Mouse (Mus musculus): ENCODE measurements around the gene Card9. TPM values are rescaled to one million over a fixed set of nuclear protein-coding genes. Genes with fewer than 3 reads are reported as not detected.
A peak's percentile ranks its signal among the peaks of the same experiment; 100 is the strongest.
"Not testable (repeated sequence)": the region's sequence is repeated elsewhere in the genome, so short reads cannot be mapped to it uniquely, and the experiment has no call there.

Gene Card9
- 1 to 10 TPM; 1.9 to 2.0 TPM for total RNA-seq (2021)
- long read RNA-seq, experiment 1, partial matches to known transcripts, result 0 of 1 reads
- long read RNA-seq, experiment 1, other reads (novel, unspliced or antisense), result 0 of 1 reads
- long read RNA-seq, experiment 2, partial matches to known transcripts, result 0 of 1 reads
- long read RNA-seq, experiment 2, other reads (novel, unspliced or antisense), result 1 of 1 reads

DNA sequence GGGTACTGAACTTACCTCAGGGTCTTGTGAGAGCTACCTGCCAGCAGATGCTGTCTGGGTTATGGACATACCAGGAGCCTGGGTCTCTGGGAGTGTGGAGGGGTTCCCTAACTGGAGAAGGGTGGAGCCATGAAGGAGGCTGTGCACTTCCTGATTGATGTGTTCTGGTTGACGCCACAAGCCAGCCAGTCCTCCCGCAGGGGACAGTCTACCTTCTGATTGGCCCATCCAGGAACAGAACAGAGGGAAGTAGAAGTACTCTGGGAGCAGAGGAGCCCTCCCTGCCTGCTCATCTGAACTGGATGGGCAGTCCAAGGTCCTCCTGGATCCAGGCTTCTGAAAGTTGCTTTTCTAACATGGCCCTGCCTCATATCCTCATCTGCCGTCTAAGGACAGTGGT, at the start of gene Card9:
Card9 (minus strand) TSS at position 147 of the 400 bp plus-strand sequence.
- no peak for DNase-seq (ENCODE audit: low spot score in 2 of 2)

DNA sequence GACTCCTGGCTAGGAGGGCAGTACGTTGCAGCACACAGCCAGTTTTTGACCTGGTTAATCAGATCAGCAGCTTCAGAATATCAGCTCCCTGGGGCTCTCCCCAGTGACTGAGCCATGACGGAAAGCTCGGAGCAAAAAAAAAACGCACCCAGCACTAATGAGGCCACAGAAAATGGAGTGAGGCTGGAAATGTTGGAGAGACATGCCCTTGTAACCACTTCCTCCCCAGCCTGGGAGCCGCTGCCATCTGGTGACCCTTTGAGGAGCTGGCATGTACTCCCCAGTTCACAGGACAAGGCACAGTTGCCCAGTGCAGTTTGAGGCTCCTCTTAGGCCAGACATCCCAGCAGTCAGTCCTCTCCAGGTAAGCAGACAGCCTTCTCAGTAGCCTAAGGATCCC, 49.4 kb upstream of the Card9 start:
- no peak for DNase-seq (ENCODE audit: low spot score in 2 of 2)

DNA sequence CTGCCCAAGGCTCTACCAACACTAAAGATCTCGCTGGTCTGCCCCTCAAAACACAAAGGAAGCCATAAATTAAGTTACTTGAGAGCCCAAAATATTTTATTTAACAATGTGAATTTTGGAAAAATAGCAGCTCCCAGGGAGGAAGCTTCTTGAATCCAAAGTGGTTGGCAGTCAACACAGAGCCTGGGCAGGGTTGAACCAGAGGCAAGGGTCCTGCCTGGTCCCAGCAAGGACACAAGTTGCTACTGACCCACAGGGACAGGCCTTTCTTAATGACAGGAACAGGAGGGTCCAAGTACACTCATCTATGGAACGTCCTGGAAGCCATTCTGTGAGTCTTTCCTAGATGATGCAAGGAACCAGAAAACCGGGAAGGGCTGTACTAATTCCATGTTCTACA, 48.6 kb upstream of the Card9 start:
- DNase-seq (ENCODE audit: low spot score in 2 of 2), result no peak

DNA sequence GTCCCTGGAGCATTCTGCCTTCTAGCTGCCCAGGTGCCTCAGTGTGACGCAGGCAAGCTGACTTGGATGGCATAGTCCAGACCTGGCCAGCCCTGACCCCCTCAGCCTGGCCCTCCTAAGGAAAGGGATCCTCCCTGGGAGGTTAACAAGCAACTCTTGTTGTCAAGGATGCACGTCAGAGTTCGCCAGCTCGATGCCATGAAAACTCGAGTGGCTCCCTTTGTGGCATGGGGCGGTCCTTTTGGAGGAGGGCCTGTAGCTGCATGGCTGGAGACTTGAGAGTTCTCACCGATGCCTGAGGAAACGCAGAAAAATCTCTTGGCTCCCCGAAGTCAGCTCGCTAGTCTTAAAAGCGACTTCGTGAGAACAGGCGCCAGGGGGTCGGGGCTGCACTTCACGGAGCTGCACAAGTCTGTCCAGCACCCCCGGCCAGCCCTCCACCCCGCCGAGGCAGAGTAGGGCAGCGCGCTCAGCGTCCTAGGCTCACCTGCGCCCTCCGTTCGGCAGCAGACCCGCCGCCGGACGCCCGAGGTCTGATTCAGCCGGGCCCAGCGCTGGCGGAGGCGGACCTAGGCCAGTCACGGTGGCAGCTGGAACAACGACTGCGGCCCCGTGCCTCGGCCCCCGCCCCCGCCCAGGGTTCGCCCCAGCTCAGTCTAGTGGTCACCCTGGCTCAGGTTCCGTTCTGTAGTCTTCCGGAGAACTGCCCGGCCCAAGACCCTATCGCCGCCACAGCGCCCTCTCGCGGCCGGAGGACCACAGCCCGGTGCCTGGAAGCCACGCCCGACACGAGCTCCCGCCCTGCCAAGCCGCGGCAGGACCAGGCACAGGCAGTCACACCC, 48.0 kb upstream of the Card9 start, which contains the start of gene Inpp5e:
Inpp5e (minus strand) TSS at position 689 of the 842 bp plus-strand sequence.
- DNase-seq (ENCODE audit: low spot score in 2 of 2), result peak; percentile 100

DNA sequence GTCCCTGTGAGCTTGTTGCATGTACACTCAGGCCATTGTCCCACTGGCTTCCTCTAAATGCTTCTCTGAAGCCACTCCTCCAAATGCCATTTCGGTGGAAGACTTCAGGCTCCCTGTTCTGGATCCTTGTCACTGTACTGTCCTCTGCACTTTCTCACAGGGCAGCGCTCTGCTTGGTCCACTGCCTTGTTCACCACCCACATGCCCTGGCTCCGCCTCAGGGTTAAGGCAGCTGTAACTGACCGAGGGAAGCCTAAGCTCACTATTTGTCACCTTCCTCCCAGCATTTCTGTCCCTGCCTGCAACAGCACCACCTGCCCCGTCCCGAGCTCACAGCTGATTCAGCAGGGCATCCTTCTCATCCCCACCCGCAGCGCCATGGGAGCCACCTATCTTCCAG, 42.6 kb upstream of the Card9 start:
- DNase-seq (ENCODE audit: low spot score in 2 of 2), result no peak

DNA sequence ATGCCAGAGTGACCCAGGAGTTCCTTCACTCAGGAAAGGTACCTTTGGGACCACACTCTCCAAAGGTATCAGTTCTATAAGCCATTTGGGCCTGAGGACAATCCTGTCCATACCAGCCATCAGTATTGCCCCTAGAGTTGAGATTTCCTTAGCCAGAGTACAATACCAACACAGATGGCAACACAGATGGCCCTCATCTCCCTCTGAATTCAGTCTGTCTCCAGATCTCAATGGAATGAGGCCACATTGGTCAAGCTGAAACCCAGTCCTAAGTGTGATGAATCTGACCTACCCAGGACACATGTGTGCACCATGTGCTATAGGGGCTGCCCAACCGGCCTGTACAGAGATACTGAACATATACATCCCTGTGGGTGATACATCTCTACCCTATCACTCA, 41.5 kb upstream of the Card9 start:
- no peak for DNase-seq (ENCODE audit: low spot score in 2 of 2)

DNA sequence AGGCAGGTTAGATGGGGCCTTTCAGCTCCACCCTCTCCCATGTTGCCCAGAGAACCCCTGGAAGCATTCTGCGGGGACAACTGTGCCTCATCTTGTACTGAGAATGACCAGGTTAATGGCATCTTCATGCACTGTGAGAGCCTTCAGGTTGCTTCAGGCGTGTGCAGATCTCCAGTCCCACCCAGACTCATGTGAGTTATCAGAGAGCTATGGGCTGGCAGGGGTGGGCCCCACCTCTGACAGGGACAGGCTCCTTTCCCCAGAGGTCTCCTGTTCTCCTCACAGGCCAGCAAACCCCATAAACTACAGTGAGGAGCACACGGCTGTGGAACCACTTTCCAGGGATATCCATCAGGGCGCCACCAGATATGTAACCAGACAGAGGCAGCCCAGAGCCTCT, 40.3 kb upstream of the Card9 start:
- DNase-seq (ENCODE audit: low spot score in 2 of 2), result no peak

DNA sequence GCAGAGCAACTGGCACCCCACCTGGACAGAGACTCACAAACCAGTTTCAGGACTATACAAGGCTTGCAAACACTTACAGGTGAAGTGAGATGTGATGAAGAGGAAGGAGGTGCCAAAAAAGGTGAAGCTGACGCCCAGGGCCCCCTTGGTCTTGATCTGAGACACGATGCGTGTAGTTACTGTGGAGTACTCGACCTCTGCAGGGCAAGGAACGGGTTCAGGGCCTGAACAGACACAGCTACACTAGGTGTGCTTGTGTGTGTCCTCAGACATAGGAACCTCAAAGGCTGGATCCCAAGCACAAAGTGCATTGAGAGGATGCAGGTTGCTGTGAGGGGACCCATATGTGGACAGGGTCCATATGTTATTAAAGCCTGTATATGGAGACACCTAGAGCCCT, 39.6 kb upstream of the Card9 start:
- no peak for DNase-seq (ENCODE audit: low spot score in 2 of 2)

DNA sequence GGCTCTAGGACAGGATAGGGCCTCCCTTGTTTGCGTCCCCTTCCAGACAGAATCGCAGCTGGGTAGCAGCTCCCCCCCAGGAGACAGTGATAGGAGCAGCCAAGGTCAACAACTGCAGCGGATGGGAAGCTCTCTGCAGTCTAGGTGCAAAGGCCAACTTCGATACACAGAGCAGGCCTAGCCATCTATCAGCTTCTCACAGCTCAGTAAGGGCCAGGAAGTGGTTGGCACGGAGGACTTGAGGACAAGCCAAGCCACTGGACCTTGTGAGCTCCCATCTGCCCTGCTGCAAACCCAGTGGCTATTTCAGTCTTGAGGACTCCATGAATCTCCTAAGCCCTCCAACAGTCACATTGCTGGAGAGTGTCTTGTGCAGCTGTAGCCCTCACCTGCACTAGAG, 38.9 kb upstream of the Card9 start:
- DNase-seq (ENCODE audit: low spot score in 2 of 2), result no peak

DNA sequence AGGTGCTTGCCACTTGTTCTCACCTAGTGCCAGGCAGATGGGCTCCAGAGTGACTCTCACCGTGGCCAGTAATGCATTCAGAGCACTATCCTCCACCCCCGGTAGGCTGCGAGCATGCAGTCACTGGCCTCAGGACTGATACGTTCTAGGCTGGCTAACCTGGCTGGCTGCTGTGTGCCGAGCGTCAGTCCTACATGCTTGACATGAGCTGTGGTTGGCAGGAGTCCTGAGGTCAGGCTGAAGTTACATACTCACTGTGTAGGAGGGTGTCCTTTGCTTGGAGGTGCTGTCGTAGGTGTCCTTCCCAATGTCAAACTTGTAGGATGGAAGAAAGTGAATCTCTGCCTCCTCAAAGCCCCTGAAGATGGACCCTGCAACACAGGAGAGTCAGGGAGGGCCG, 38.3 kb upstream of the Card9 start:
- DNase-seq (ENCODE audit: low spot score in 2 of 2), result no peak

DNA sequence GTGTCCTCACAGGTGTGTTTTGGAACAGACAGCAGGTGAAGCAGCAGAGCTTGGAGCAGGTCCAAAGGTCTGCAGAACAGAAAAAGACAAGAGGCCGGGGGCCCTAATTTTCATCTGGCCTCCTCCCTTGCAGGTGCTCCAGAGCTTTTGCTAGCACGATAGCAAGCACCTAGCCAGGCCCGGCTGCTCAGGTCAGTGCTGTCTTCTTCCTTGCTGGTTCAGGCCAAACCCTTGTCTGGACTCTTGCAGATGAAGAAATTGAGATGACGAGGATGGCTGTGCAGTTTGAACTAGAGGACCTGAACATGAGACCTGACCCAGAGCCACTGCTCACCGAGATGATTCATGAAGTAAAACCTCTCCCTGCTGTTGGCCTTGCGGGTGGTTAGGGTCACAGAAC, 30.9 kb upstream of the Card9 start:
- DNase-seq (ENCODE audit: low spot score in 2 of 2), result no peak

DNA sequence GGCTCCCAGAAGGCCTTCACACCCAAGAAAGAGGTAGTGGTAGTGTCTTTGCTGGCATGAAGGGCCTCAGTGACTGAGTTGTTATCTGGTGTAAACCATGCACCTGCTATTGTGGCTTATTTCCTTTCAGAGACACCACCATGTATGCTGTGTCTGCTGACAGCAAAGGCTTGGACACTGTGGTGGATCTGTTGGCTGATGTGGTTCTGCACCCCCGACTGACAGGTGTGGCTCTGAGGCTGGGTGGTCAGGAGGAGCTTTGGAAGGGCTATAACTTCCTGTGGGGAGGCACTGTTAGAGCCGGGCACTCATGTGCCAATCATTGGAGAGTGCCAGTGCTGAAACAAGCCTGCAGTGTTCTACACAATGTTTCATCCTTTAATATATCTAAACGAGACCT, 30.2 kb upstream of the Card9 start:
- no peak for DNase-seq (ENCODE audit: low spot score in 2 of 2)

DNA sequence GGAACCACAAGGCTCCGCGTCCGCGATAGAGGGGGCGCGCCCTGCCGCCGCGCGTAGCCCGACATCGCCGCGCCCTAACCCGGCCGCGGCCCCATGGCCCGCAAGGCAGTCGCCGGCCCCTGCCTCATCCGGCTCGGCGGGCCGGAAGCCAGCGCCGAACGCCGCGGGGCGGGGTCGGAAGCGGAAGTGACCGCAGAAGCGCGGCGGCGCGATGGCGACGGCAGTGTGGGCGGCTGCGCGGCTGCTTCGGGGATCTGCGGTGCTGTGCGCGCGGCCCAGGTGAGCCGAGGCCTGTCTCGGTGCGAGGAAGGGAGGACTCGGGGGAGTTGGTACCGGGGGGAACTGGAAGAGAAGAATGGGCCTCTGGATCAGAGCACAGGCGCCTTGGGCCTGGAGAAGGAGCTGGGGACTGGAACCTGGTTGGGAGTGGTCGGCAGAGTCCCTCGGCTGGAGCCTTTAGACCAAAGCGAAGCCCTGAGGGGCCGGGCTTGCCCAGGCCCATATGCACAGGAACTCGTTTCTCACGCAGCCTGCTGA, 28.5 kb upstream of the Card9 start, which contains the start of the genes Entr1 and Pmpca:
Entr1 (minus strand) TSS at position 163 of the 537 bp plus-strand sequence.
Pmpca (plus strand) TSS at position 186 of the 537 bp plus-strand sequence.
- DNase-seq (ENCODE audit: low spot score in 2 of 2), result peak; percentile 82 to 88

DNA sequence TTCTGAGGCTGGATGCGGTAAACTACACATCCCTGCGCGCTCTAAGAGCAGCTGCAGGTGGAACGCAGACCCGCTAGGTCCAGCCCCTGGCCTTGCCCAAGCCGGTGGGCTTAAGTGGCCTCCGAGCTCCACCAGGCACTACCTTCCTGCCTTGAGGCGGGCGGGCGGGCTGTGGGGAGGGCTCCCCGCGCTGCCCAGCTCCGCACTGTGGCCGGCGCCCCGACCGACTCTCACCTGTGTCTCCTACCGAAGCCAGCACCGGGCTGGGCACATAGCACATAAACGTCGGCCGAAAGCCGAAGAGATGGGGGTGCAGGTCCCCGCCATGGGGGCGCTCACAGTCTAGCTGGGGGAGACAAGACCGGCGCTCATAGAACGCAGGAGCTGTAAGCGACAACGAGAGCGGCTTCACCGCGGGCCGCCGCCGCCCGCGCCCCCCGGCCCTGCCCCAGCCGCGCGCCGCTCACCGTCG, 28.0 kb upstream of the Card9 start:
- DNase-seq (ENCODE audit: low spot score in 2 of 2), result peak in 1 of 2 experiments; percentile 44

DNA sequence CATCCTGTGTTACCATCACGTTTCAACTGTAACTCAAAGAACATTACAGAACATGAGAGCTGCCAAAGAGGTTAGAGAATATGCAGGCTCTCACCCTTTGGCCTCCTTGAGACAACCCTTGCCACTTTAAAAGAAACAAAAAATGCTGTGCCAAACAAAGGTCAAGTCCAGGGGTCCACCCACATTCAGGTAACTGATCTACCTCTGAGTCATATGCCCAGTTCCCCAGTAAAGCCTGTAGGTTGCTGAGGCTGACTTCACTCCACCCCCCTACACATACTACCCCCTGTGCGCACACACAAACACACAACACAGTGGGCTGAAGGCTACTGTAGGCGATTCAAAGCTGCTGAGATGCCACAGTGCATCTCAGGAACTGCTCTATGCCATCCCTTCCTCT, 27.0 kb upstream of the Card9 start:
- DNase-seq (ENCODE audit: low spot score in 2 of 2), result no peak

DNA sequence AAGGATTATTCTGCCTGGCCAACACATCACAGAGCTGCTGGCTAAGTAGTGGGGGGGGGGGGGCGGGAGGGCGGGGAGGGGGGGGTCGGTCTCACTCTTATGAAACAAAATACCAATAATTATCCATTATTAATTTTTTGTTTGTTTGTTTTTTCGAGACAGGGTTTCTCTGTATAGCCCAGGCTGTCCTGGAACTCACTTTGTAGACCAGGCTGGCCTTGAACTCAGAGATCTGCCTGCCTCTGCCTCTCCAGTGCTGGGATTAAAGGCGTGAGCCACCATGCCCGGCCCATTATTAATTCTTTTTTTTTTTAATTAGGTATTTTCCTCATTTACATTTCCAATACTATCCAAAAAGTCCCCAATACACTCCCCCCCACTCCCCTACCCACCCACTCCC, 20.2 kb upstream of the Card9 start:
- DNase-seq (ENCODE audit: low spot score in 2 of 2), result not testable (repeated sequence)

DNA sequence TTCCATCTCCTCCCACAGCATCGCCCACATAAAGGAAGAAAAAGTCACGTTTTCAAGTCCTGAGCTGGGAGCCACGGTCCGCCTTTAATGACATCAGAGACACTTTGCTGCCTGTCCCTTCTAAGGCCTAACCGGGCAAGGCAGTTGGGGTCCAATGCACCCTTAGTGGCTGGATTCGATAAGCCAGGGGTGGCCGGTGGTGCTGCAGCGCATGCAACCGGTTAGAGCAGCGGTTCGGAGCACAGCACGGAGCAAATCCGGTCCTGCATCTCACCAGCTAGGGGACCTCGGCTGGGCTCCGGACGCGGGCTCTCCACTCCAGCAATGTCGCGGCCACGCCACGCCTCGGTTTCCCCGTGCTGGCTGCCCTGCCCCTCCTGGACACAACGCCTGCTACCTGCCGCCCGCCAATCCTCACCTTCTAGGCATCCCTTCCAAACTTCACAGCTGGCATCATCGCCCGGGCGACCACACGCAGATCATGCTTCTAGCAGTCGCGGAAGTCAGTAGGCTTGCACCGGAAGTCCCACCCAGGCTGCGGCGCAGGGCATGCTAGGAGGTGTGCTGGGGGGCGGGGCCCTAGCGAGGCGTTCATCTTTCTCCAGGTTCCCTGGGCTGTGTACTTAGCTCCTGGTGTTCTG, 19.5 kb upstream of the Card9 start, which contains the start of gene Snapc4:
Snapc4 (minus strand) TSS at position 523 of the 641 bp plus-strand sequence.
- DNase-seq (ENCODE audit: low spot score in 2 of 2), result peak; percentile 77

DNA sequence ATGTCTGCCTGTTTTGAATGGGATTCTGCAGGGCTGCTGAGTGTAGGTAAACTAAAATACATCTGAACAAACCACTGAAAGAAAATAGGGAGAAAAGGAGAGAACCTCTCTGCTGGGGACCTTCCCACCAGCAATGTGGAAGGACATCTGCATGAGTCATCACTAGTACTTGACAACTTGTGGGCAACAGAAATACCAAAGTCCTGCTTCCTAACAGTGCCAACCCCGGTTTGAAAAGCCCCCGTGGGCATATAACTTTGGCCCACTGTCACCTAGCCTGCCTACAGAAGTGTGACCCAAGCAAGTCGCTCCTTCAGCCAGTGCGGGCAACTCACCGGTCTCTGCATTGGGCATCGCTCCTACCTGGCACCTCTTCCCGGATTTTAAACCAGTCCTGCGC, 11.7 kb upstream of the Card9 start:
- no peak for DNase-seq (ENCODE audit: low spot score in 2 of 2)

DNA sequence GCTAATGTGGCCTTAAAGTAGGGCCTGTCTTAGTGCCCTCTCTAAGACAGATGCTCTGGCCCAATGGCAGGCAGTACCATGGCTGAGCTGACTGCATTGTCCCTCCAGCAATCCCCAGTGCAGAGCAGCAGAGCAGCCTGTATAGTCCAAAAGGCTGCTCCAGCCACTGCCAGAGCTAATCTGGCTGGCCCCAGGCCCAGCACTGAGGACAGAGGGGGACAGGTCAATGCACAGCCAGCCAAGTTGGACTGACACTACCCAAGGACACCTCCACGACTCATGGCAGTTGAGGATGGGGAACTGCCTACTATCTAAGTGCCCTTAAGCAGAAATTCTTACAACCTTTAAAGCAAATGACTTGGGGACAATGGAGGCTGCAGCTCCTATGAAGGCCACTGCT, 7.9 kb upstream of the Card9 start:
- no peak for DNase-seq (ENCODE audit: low spot score in 2 of 2)

DNA sequence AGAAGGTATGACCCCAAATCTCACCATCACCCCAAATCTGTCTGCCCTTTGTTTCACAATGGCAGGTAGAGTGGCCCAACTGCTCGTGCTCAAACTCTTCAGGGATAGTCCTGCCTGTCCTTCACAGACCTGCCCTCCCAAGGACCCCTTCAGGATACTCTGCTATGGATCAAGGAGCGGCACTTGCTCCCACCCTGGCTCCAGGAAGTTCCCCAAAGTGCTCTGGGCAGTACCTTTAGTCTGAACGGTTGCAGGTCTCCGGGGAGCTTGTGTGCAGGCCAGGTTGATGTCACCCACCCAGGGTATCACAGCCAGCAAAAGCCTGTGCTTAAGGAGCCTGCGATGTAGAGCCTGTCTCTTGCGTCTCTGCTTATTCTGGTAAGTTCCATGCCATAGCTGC, 7.2 kb upstream of the Card9 start:
- no peak for DNase-seq (ENCODE audit: low spot score in 2 of 2)

DNA sequence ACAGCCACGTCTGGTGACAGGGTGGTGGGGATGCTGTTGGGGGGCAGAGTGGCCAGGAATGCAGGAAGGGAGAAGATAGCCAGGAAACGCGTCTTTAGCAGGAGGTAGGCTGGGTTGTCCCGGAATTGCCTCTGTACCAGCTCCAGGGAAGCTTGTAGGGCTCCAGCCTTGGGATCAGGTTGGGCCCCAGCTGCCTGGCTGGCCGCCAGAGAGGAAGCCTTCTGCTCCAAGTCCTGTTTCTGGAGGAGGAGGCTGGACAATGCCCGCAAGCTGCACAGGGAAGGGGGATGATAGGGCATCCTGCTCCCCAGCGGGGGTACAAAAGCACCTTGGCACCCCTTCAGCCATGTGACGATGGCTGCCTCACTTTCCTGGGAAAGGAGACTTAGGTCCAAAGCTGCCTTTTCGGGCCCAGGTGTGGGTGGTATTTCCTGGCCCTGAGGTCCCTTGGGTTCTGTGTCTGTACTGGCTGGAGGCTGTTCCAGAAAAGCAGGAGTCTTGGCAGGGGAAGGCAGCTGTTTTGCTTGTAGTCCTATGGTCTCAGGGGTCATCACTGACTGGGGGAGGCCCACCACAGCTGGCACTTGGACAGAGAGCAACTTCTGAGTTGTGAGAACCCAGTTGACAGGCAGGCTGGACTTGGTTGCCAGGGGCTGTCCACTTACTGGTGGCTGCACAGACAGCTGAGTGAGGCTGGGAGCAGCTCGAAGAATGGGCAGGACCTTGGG, 4.2 kb upstream of the Card9 start:
- DNase-seq (ENCODE audit: low spot score in 2 of 2), result peak; percentile 52 to 64

Measured in adrenal gland, adult 18-20 months (tissue).